Mouse (Mus musculus): ENCODE data around the gene Pnp.

- TF ChIP-seq MAFK (IDR thresholded peaks at IDR 0.05; ENCODE audit: insufficient replicate concordance, low read length) (no peak), POLR2A (IDR thresholded peaks at IDR 0.05; ENCODE audit: low read depth, low read length) (no peak), EP300 (IDR thresholded peaks at IDR 0.05; ENCODE audit: low read length) (no peak), MAX (IDR thresholded peaks at IDR 0.05; ENCODE audit: low read length) (no peak), MEF2A (IDR thresholded peaks at IDR 0.05; ENCODE audit: borderline replicate concordance, low read depth, low read length) (no peak), ETS1 (conservative IDR thresholded peaks at IDR 0.05; ENCODE audit: low read depth, low read length) (no peak), CTCF (conservative IDR thresholded peaks at IDR 0.05 in 1 of 2, IDR thresholded peaks at IDR 0.05 in 1 of 2; ENCODE audit: low read depth in 2 of 2, low read length in 2 of 2) (no peak), NELFE (IDR thresholded peaks at IDR 0.05; ENCODE audit: low read depth, low read length) (no peak), POLR2AphosphoS2 (IDR thresholded peaks at IDR 0.05; ENCODE audit: low read depth, low read length) (no peak), RAD21 (IDR thresholded peaks at IDR 0.05; ENCODE audit: low read depth, low read length) (no peak)
These were observed 39.3 kb upstream of the Pnp start for GRCm38 (mm10) chr14:50891621-50892020.
